In genomic region chr8:87619118-87619517, GRCm38 (mm10) we compare ENCODE assay signal across 11 mouse cellular contexts. TPM values are rescaled to one million over a fixed set of nuclear protein-coding genes. Genes with fewer than 3 reads are reported as not detected.
A peak's percentile ranks its signal among the peaks of the same experiment; 100 is the strongest.
DNase-seq lines count a peak whose midpoint lies in the region; ATAC-seq lines count a peak whose summit lies in the region.
"Had no signal": no experiment of that assay in that cellular context is flagged by ENCODE, and none has a peak within 500 bp of the region (broad histone marks: within the 10 kb centered on the region; RNA-seq: fewer than 3 reads in every experiment).

No protein-coding gene starts in this region.

- ATAC-seq in hindbrain, embryonic 13.5 days (ENCODE audit: low FRiP score), result no peak
- ATAC-seq in hindbrain, embryonic 11.5 days (ENCODE audit: low FRiP score), result no peak

- no peaks in the 10 kb centered on the region for H3K36me3 ChIP-seq in hindbrain, embryonic 13.5 days
- no peaks in the 10 kb centered on the region for H3K36me3 ChIP-seq in hindbrain, embryonic 11.5 days (ENCODE audit: control insufficient read depth, insufficient read depth, low read length)
- H3K36me3 ChIP-seq: limb, embryonic 12.5 days had no signal

- peaks cover 28% of the 10 kb centered on the region for H3K4me1 ChIP-seq in hindbrain, embryonic 13.5 days (replicated peaks)
- no peaks in the 10 kb centered on the region for H3K4me1 ChIP-seq in hindbrain, embryonic 11.5 days (replicated peaks; ENCODE audit: control insufficient read depth, insufficient read depth, low read length)

- no peak overlapping the region for H3K4me2 ChIP-seq in hindbrain, embryonic 13.5 days
- H3K4me2 ChIP-seq in hindbrain, embryonic 11.5 days (replicated peaks; ENCODE audit: low read depth, low read length), result no peak overlapping the region
- H3K4me2 ChIP-seq: limb, embryonic 12.5 days had no signal

- 0 out of 2 replicates have a peak overlapping the region, but pooled peaks have one; percentile 18 for H3K27ac ChIP-seq in hindbrain, embryonic 13.5 days
- H3K27ac ChIP-seq in hindbrain, embryonic 11.5 days (ENCODE audit: low read depth, low read length), result no peak overlapping the region
- H3K27ac ChIP-seq: limb, embryonic 12.5 days had no signal

- no peaks in the 10 kb centered on the region for H3K9me3 ChIP-seq in hindbrain, embryonic 13.5 days
- H3K9me3 ChIP-seq in hindbrain, embryonic 11.5 days (ENCODE audit: control insufficient read depth, low read length), result no peaks in the 10 kb centered on the region
- H3K9me3 ChIP-seq: limb, embryonic 12.5 days had no signal

- no peak overlapping the region for H3K4me3 ChIP-seq in hindbrain, embryonic 13.5 days
- H3K4me3 ChIP-seq in hindbrain, embryonic 11.5 days (ENCODE audit: low read depth, low read length), result no peak overlapping the region
- H3K4me3 ChIP-seq: limb, embryonic 12.5 days had no signal

- H3K27me3 ChIP-seq in hindbrain, embryonic 13.5 days, result 0 out of 2 replicates have a peak, but pooled peaks cover 2% of the 10 kb centered on the region
- H3K27me3 ChIP-seq in hindbrain, embryonic 11.5 days (ENCODE audit: control insufficient read depth, insufficient read depth, low read length), result no peaks in the 10 kb centered on the region

- DNase-seq in hindbrain, embryonic 11.5 days (ENCODE audit: low spot score), result no peak
- peak; percentile 57 for DNase-seq in 3134 (ENCODE audit: extremely low read depth, insufficient read length, low spot score)
- peak; percentile 84 for DNase-seq in Muller cell, postnatal 12 days (ENCODE audit: inconsistent ontology term)
- DNase-seq in fat pad, adult 2 months (ENCODE audit: extremely low read depth, low read depth, low spot score), result peak; percentile 39
- no peak for DNase-seq in spleen, postnatal 36 days (ENCODE audit: low spot score in 2 of 2)
- no peak for DNase-seq in ovary, postnatal 36 days (ENCODE audit: low spot score)
- no peak for DNase-seq in urinary bladder, adult 18-20 months (ENCODE audit: low spot score in 2 of 2)

- no peak overlapping the region for H3K9ac ChIP-seq in hindbrain, embryonic 13.5 days
- no peak overlapping the region for H3K9ac ChIP-seq in hindbrain, embryonic 11.5 days (ENCODE audit: low read depth, low read length)
- H3K9ac ChIP-seq: limb, embryonic 12.5 days had no signal

- 56% methylated on average over 7 of the region's 7 CpGs for WGBS in hindbrain, embryonic 13.5 days
- WGBS in hindbrain, embryonic 11.5 days, result 61% methylated on average over 7 of the region's 7 CpGs

RNA-seq across cellular contexts. Expression of gene 4933402J07Rik, which starts 55.5 kb away (rescaled TPM):
- polyA plus RNA-seq in hindbrain, embryonic 13.5 days (2015; fragmentation: Nextera tagmentation; extraction: Ambion mirVana), result not detected in 2 replicates
- not detected in 2 replicates for polyA plus RNA-seq in hindbrain, embryonic 11.5 days (2014; fragmentation: Nextera tagmentation; extraction: Ambion mirVana)
- polyA plus RNA-seq: frontal cortex, adult 2 months; limb, embryonic 12.5 days; neural tube, embryonic 11.5 days had no signal

Comparison
In these comparisons a context has a peak if more than half of its experiments do, and no peak if none do; other contexts are left out.
1. DNase-seq: peak in 3134 (single experiment), Muller cell, postnatal 12 days (single experiment) and fat pad, adult 2 months (single experiment); none in hindbrain, embryonic 11.5 days (single experiment), spleen, postnatal 36 days (0 of 2), ovary, postnatal 36 days (single experiment) and urinary bladder, adult 18-20 months (0 of 2).